Mouse (Mus musculus): ENCODE measurements around the gene Sema3e.

DNA sequence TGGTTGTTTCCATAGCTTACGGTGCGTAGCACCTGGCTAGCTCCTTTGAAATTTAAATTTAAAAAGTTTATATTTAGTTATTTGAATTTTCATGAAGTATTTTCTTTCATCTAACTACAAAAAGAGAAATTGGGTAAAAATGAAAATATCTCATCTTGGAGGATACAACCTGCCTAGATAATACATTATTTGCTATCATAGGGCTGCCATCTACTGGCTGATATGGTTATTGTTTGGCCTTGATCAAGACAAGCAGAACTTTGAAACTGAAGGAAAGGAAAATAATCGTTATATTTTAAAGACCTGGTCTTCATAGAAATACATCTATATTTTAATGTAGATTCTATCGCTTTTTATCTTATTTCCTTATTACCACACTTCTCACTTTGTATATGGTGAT, 193.6 kb downstream of the Sema3e start:
- TF ChIP-seq POLR2A (IDR thresholded peaks at IDR 0.05; ENCODE audit: control insufficient read depth, extremely low read depth, insufficient read depth, low read length, poor library complexity), result no peak
- TF ChIP-seq CTCF (IDR thresholded peaks at IDR 0.05; ENCODE audit: borderline replicate concordance, control insufficient read depth, extremely low read depth, insufficient read depth, low read length, poor library complexity), result no peak
